Mouse (Mus musculus) cerebellum, adult 2 months (tissue): ENCODE results near the gene Cryzl2. TPM values are rescaled to one million over a fixed set of nuclear protein-coding genes. Genes with fewer than 3 reads are reported as not detected.

Experiments used
- DNase-seq, 2 experiments: peaks; one replicate each; pipeline ENCODE4 v3.0.0; 2021
- H3K27ac ChIP-seq: fragments of 200-500 bp; 2 replicates; pipeline ENCODE4 v1.5.1; 2012; ENCODE audit warnings: low read length, control low read depth, inconsistent platforms; ENCODE audit not compliant: insufficient read depth
- H3K27me3 ChIP-seq: fragments of 200-500 bp; 2 replicates; pipeline ENCODE4 v1.6.1; 2012; ENCODE audit warnings: inconsistent platforms, mild to moderate bottlenecking, low read length, moderate library complexity; ENCODE audit not compliant: control insufficient read depth, insufficient read depth
- H3K4me1 ChIP-seq: fragments of 200-500 bp; 2 replicates; pipeline ENCODE4 v1.6.1; 2011; ENCODE audit warnings: low read length; ENCODE audit not compliant: control insufficient read depth, insufficient read depth
- H3K4me3 ChIP-seq: fragments of 200-500 bp; replicated peaks from 2 replicates; pipeline ENCODE3; 2011; ENCODE audit warnings: mild to moderate bottlenecking, low read depth, low read length, control low read depth; ENCODE audit not compliant: insufficient read depth
- CTCF ChIP-seq: fragments of 200-500 bp; IDR thresholded peaks from 2 replicates; pipeline ENCODE4 v1.5.1; 2011; ENCODE audit warnings: low read depth, mild to moderate bottlenecking, control low read depth, low read length, moderate library complexity, borderline replicate concordance; ENCODE audit not compliant: insufficient read depth
- POLR2A ChIP-seq: fragments of 200-500 bp; IDR thresholded peaks from 2 replicates; pipeline ENCODE4 v1.6.1; 2011; ENCODE audit warnings: low read length, control low read depth, borderline replicate concordance; ENCODE audit not compliant: insufficient read depth
- WGBS: fragments of 180-500 bp; shearing (Covaris S2); methylation state at CpG from one replicate; pipeline ENCODE4 v1.1.7; 2018; 5-methylcytosine and 5-hydroxymethylcytosine counted together
- polyA plus RNA-seq: library from polyadenylated mRNA; depleted of rRNA; stranded (reverse); fragments of >200 nt; gene quantifications from 2 replicates; pipeline ENCODE4 v1.2.3, GENCODE M21; 2012

Gene Cryzl2
- polyA plus RNA-seq, 1 experiment = 25.5 TPM

DNA sequence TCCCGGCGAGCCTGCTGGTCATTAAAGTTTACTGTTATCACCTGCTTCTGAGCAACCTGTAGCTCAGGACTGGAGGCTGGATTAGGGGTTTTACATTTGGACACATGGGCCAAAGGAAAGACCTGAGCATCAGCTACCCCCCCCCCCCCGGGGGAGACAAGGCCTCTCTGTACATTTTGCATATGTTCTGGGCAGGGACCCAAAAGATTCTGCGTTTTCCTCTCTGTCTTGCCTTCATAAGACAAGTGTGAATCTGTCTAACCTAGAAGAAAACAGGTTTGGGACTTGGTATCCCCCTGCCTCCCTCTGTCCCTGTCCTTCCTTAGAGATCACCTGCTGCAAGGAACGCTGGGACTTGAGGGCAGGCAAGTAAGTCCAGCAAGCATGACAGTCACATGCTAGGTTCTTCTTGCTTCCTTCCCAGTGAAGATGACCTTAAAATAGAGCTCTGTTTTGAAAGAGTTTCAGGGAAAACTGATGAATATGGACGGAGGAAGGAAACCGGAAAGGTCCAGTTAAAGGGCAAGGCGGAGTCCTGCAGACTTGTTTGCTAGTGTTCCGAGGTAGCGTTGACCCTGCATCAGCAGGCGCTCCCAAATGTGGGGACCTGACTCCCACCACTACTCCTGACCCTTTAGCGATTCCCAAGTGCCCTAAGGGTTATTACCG is 13.6 kb upstream of the Cryzl2 start:
- H3K4me1 ChIP-seq = no peaks in the 10 kb centered on the region
- WGBS = 82% methylated on average over 13 of the region's 13 CpGs
- no peaks in the 10 kb centered on the region; the same call in 1 of the 2 replicates for H3K27me3 ChIP-seq
- TF ChIP-seq CTCF (no peak), POLR2A (no peak)
- no peak overlapping the region for H3K4me3 ChIP-seq
- no peak overlapping the region for H3K27ac ChIP-seq
- no peak for DNase-seq

DNA sequence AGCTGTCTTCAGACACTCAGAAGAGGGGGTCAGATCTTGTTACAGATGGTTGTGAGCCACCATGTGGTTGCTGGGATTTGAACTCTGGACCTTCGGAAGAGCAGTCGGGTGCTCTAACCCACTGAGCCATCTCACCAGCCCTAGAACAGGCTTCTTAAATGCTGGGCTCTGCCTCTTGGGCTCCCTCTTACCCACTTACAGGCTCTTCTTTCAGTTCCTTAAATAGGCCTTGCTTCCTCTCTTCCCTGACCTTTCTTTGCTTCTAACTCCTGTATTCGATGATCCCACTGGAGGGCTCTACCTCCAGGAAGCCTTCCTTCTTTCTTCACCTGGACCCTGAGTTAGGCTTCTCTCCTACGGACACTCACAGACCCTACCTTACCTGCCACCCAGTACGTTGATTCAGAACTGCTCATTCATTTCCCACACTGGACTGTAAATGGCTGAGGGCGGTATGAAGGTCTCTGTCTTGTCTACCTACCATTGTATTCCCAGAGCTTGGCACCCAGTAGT is 12.9 kb upstream of the Cryzl2 start:
- no peak overlapping the region for H3K27ac ChIP-seq
- no peak for TF ChIP-seq POLR2A
- TF ChIP-seq CTCF = no peak
- no peaks in the 10 kb centered on the region for H3K4me1 ChIP-seq
- H3K4me3 ChIP-seq = no peak overlapping the region
- no peaks in the 10 kb centered on the region for H3K27me3 ChIP-seq
- DNase-seq = no peak
- 94% methylated on average over 6 of the region's 6 CpGs for WGBS

DNA sequence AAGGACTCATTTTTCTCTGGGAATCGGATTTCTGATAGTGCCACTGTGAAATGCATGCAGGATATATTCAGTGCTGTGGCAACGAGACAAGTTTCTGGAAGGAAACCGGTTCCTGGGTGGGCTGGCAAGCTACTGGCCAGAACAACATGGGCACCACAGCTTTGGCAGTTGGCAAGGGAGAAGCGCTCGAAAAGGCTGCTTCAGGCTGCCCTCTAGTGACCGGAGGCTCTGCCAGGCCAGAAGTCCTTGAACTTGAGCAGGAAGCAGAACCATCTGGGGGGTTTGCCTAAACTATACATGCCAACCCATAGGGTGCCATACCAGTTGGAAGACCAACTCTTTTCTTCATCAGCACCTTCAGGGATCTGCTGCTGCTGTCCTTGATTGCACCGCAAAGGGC is 12.1 kb upstream of the Cryzl2 start:
- WGBS = 15% methylated on average over 7 of the region's 7 CpGs
- Histone ChIP-seq H3K4me1 (no peaks in the 10 kb centered on the region), H3K27me3 (no peaks in the 10 kb centered on the region)

GRCm38 (mm10) chr1:157447142-157447541 is 11.2 kb upstream of the Cryzl2 start:
- WGBS = 58% methylated on average over 4 of the region's 4 CpGs
- TF ChIP-seq CTCF = no peak

More for the DNA sequence above, 12.1 kb upstream of the Cryzl2 start:
- no peak overlapping the region for H3K4me3 ChIP-seq
- H3K27ac ChIP-seq = no peak overlapping the region
- DNase-seq = peak; percentile 68
- peak; percentile 69; the same call in 1 of the 2 replicates for TF ChIP-seq CTCF
- no peak for TF ChIP-seq POLR2A

GRCm38 (mm10) chr1:157448164-157448804 is 10.1 kb upstream of the Cryzl2 start:
- Histone ChIP-seq H3K27me3 (no peaks in the 10 kb centered on the region), H3K4me3 (no peak overlapping the region), H3K27ac (no peak overlapping the region), H3K4me1 (no peaks in the 10 kb centered on the region)
- no peak for DNase-seq
- WGBS = 49% methylated on average over 7 of the region's 7 CpGs
- no peak for TF ChIP-seq CTCF
- no peak for TF ChIP-seq POLR2A

More at GRCm38 (mm10) chr1:157447142-157447541, 11.2 kb upstream of the Cryzl2 start:
- no peaks in the 10 kb centered on the region for H3K27me3 ChIP-seq
- H3K27ac ChIP-seq = no peak overlapping the region
- H3K4me3 ChIP-seq = no peak overlapping the region
- DNase-seq = peak in 1 of 2 experiments; percentile 17
- no peaks in the 10 kb centered on the region for H3K4me1 ChIP-seq

- no peak overlapping the region for H3K27ac ChIP-seq
- no peak for DNase-seq
- 85% methylated on average over 5 of the region's 5 CpGs for WGBS
- no peaks in the 10 kb centered on the region for H3K4me1 ChIP-seq
- no peak for TF ChIP-seq POLR2A
- no peaks in the 10 kb centered on the region for H3K27me3 ChIP-seq
- H3K4me3 ChIP-seq = no peak overlapping the region
Measured at GRCm38 (mm10) chr1:157448805-157449188, 9.6 kb upstream of the Cryzl2 start.

DNA sequence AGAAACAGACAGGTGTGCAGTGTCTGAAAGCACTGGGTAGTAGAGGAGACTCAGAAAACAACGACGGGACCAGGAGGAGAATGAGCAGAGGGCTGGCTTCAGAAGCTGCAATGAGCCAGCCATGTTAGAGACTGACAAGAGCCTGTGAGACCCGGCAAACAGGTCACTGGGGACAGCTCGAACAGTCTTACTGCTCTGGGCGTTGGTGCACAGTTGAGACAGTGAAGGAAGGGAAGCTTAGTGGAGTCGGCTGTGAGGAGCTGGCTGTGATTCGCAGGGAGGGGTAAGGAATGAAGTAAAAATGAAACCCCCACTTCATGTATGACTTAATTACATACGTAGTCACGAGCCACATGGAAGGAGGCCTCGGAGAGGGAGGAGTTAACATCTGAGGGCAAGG is 8.8 kb upstream of the Cryzl2 start:
- Histone ChIP-seq H3K27ac (no peak overlapping the region), H3K27me3 (no peaks in the 10 kb centered on the region), H3K4me3 (no peak overlapping the region), H3K4me1 (no peaks in the 10 kb centered on the region)
- DNase-seq = no peak
- WGBS = 28% methylated on average over 10 of the region's 10 CpGs
- no peak for TF ChIP-seq POLR2A
- no peak for TF ChIP-seq CTCF
